Mouse (Mus musculus): ENCODE measurements around the gene Scp2. TPM values are rescaled to one million over a fixed set of nuclear protein-coding genes. Genes with fewer than 3 reads are reported as not detected.

Gene Scp2
- polyA plus RNA-seq, 1 experiment from 2014 or later, result 182 TPM

GRCm38 (mm10) chr4:107996418-107996986, 148.3 kb downstream of the Scp2 start:
- WGBS (ENCODE audit: insufficient replicate concordance), result 87% methylated on average over 9 of the region's 9 CpGs
- Histone ChIP-seq H3K4me1 (ENCODE audit: control insufficient read depth, insufficient read depth, low read length) (peaks cover 4% of the 10 kb centered on the region; the same call in 1 of the 2 replicates), H3K9me3 (replicated peaks; ENCODE audit: control insufficient read depth, low read length) (no peaks in the 10 kb centered on the region), H3K27me3 (ENCODE audit: control insufficient read depth, insufficient read depth, low read length) (no peaks in the 10 kb centered on the region), H3K9ac (ENCODE audit: low read depth, low read length) (no peak overlapping the region), H3K36me3 (ENCODE audit: control insufficient read depth, insufficient read depth, low read length) (no peaks in the 10 kb centered on the region), H3K4me3 (ENCODE audit: low read depth, low read length) (no peak overlapping the region), H3K27ac (ENCODE audit: low read depth, low read length) (no peak overlapping the region), H3K4me2 (no peak overlapping the region)
- no peak for ATAC-seq (replicated peaks; ENCODE audit: insufficient number of reproducible peaks, low FRiP score, low TSS enrichment)

GRCm38 (mm10) chr4:107995727-107996126, 149.1 kb downstream of the Scp2 start:
- no peak for ATAC-seq (replicated peaks; ENCODE audit: insufficient number of reproducible peaks, low FRiP score, low TSS enrichment)
- H3K27ac ChIP-seq (ENCODE audit: low read depth, low read length), result no peak overlapping the region
- no peaks in the 10 kb centered on the region for H3K36me3 ChIP-seq (ENCODE audit: control insufficient read depth, insufficient read depth, low read length)
- no peaks in the 10 kb centered on the region for H3K27me3 ChIP-seq (ENCODE audit: control insufficient read depth, insufficient read depth, low read length)
- H3K4me2 ChIP-seq, result no peak overlapping the region
- H3K4me3 ChIP-seq (ENCODE audit: low read depth, low read length), result no peak overlapping the region
- peaks cover 4% of the 10 kb centered on the region; the same call in 1 of the 2 replicates for H3K4me1 ChIP-seq (ENCODE audit: control insufficient read depth, insufficient read depth, low read length)
- WGBS (ENCODE audit: insufficient replicate concordance), result 77% methylated on average over 6 of the region's 6 CpGs
- H3K9me3 ChIP-seq (replicated peaks; ENCODE audit: control insufficient read depth, low read length), result no peaks in the 10 kb centered on the region
- H3K9ac ChIP-seq (ENCODE audit: low read depth, low read length), result no peak overlapping the region

GRCm38 (mm10) chr4:107995011-107995410, 149.8 kb downstream of the Scp2 start:
- Histone ChIP-seq H3K9me3 (replicated peaks; ENCODE audit: control insufficient read depth, low read length) (no peaks in the 10 kb centered on the region), H3K4me1 (ENCODE audit: control insufficient read depth, insufficient read depth, low read length) (peaks cover 4% of the 10 kb centered on the region; the same call in 1 of the 2 replicates), H3K4me3 (ENCODE audit: low read depth, low read length) (no peak overlapping the region), H3K27ac (ENCODE audit: low read depth, low read length) (no peak overlapping the region), H3K9ac (ENCODE audit: low read depth, low read length) (no peak overlapping the region), H3K27me3 (ENCODE audit: control insufficient read depth, insufficient read depth, low read length) (no peaks in the 10 kb centered on the region), H3K36me3 (ENCODE audit: control insufficient read depth, insufficient read depth, low read length) (no peaks in the 10 kb centered on the region), H3K4me2 (no peak overlapping the region)
- WGBS (ENCODE audit: insufficient replicate concordance), result 79% methylated on average over 6 of the region's 6 CpGs
- no peak for ATAC-seq (replicated peaks; ENCODE audit: insufficient number of reproducible peaks, low FRiP score, low TSS enrichment)

Small RNA genes lying within 50 kb of the gene (microRNA-seq; reads per million reads assigned to microRNA genes)
- not detected for gene Mir6397 (ENCODE audit: borderline number of aligned reads)

Other genes starting within 250 kb of the Scp2 start
- 58.2 and 66.2 TPM in 2 replicates for gene Cpt2, start 221.4 kb downstream of the Scp2 start, polyA plus RNA-seq (2014; fragmentation: Nextera tagmentation; extraction: Ambion mirVana)
- not detected in 2 replicates for gene Slc1a7, start 176.7 kb downstream of the Scp2 start, polyA plus RNA-seq (2014; fragmentation: Nextera tagmentation; extraction: Ambion mirVana)
- gene Podn, start 48.6 kb downstream of the Scp2 start, polyA plus RNA-seq (2014; fragmentation: Nextera tagmentation; extraction: Ambion mirVana), result 0.39 and 0.51 TPM in 2 replicates
- 16.3 and 17.3 TPM in 2 replicates for gene Echdc2, start 20.4 kb upstream of the Scp2 start, polyA plus RNA-seq (2014; fragmentation: Nextera tagmentation; extraction: Ambion mirVana)
- not detected in 2 replicates for gene Zyg11a, start 73.0 kb upstream of the Scp2 start, polyA plus RNA-seq (2014; fragmentation: Nextera tagmentation; extraction: Ambion mirVana)
- 9.1 and 9.9 TPM in 2 replicates for gene Zyg11b, start 156.1 kb upstream of the Scp2 start, polyA plus RNA-seq (2014; fragmentation: Nextera tagmentation; extraction: Ambion mirVana)
- 38.0 and 44.3 TPM in 2 replicates for gene Coa7, start 183.1 kb upstream of the Scp2 start, polyA plus RNA-seq (2014; fragmentation: Nextera tagmentation; extraction: Ambion mirVana)
- 1.3 and 2.2 TPM in 2 replicates for gene Shisal2a, start 238.4 kb upstream of the Scp2 start, polyA plus RNA-seq (2014; fragmentation: Nextera tagmentation; extraction: Ambion mirVana)

All from heart, embryonic 11.5 days (tissue).